Mouse (Mus musculus) kidney, embryonic 14.5 days (tissue): ENCODE results near the gene Fxn. TPM values are rescaled to one million over a fixed set of nuclear protein-coding genes. Genes with fewer than 3 reads are reported as not detected.
A peak's percentile ranks its signal among the peaks of the same experiment; 100 is the strongest.

Experiments
- ATAC-seq: fragments of 200-750 bp; cut with Nextera tagmentation; 2 replicates; pipeline ENCODE4 v1.8.0; 2017; ENCODE audit warnings: moderate number of reproducible peaks, mild to moderate bottlenecking, moderate TSS enrichment, moderate library complexity; ENCODE audit not compliant: low FRiP score, low TSS enrichment
- H3K27ac ChIP-seq: fragments of 300-500 bp; sonication (generic); 2 replicates; pipeline ENCODE4 v1.5.1; 2014; ENCODE audit warnings: low read depth, mild to moderate bottlenecking, low read length, moderate library complexity, mixed read lengths
- H3K27me3 ChIP-seq: fragments of 300-500 bp; sonication (generic); 2 replicates; pipeline ENCODE4 v1.6.1; 2014; ENCODE audit warnings: mild to moderate bottlenecking, low read length; ENCODE audit not compliant: control insufficient read depth, insufficient read depth
- H3K36me3 ChIP-seq: fragments of 300-500 bp; sonication (generic); 2 replicates; pipeline ENCODE4 v1.6.1; 2014; ENCODE audit warnings: low read length, mixed read lengths; ENCODE audit not compliant: control insufficient read depth, insufficient read depth
- H3K4me1 ChIP-seq: fragments of 300-500 bp; sonication (generic); 2 replicates; pipeline ENCODE4 v1.6.1; 2014; ENCODE audit warnings: low read length, mixed read lengths; ENCODE audit not compliant: control insufficient read depth, insufficient read depth
- H3K4me2 ChIP-seq: fragments of 300-500 bp; sonication (generic); replicated peaks from 2 replicates; pipeline ENCODE4 v1.6.1; 2014; ENCODE audit warnings: low read depth, mild to moderate bottlenecking, low read length
- H3K4me3 ChIP-seq: fragments of 300-500 bp; sonication (generic); 2 replicates; pipeline ENCODE4 v1.5.1; 2014; ENCODE audit warnings: mild to moderate bottlenecking, low read length
- H3K9ac ChIP-seq: fragments of 300-500 bp; sonication (generic); 2 replicates; pipeline ENCODE4 v1.6.1; 2014; ENCODE audit warnings: low read depth, mild to moderate bottlenecking, low read length, moderate library complexity
- H3K9me3 ChIP-seq: fragments of 300-500 bp; sonication (generic); 2 replicates; pipeline ENCODE4 v1.6.1; 2016; ENCODE audit warnings: low read length; ENCODE audit not compliant: control insufficient read depth
- WGBS: fragments of 180-500 bp; shearing (Covaris S2); extraction: QIAGEN DNeasy Blood & Tissue Kit; methylation state at CpG from one replicate; pipeline ENCODE4 v1.1.7; 2014; 5-methylcytosine and 5-hydroxymethylcytosine counted together
- polyA plus RNA-seq: library from polyadenylated mRNA; unstranded; fragments of >200 nt; fragmentation: Nextera tagmentation; extraction: Ambion mirVana; gene quantifications from 2 replicates; pipeline ENCODE4 v1.2.1, GENCODE M21; 2014

The Fxn gene
- 57.8 and 62.0 TPM in 2 replicates for polyA plus RNA-seq

- ATAC-seq, result peak; percentile 93
- 2% methylated on average over 14 of the region's 22 CpGs for WGBS
Measured at GRCm38 (mm10) chr19:24280601-24281228, at the start of gene Fxn. Gene Fxn, minus strand, starts transcription at chr19:24280605.

GRCm38 (mm10) chr19:24327921-24328320 lies 47.5 kb upstream of the Fxn start:
- no peaks in the 10 kb centered on the region for H3K36me3 ChIP-seq
- H3K9ac ChIP-seq, result no peak overlapping the region
- H3K4me2 ChIP-seq, result no peak overlapping the region
- WGBS, result 57% methylated on average over 2 of the region's 2 CpGs
- no peak overlapping the region for H3K4me3 ChIP-seq
- no peaks in the 10 kb centered on the region for H3K9me3 ChIP-seq
- H3K27me3 ChIP-seq, result no peaks in the 10 kb centered on the region
- no peak for ATAC-seq
- H3K27ac ChIP-seq, result no peak overlapping the region
- H3K4me1 ChIP-seq, result peaks cover 9% of the 10 kb centered on the region

More at GRCm38 (mm10) chr19:24280601-24281228, at the start of gene Fxn:
- Histone ChIP-seq H3K4me2 (peak within 1 kb of the TSS; percentile 85), H3K9me3 (no peaks in the 10 kb centered on the region), H3K4me3 (peak within 1 kb of the TSS; percentile 70), H3K4me1 (no peaks in the 10 kb centered on the region), H3K36me3 (peaks cover 1% of the 10 kb centered on the region; the same call in 1 of the 2 replicates), H3K27me3 (no peaks in the 10 kb centered on the region), H3K27ac (peak within 1 kb of the TSS; percentile 86), H3K9ac (peak within 1 kb of the TSS; percentile 78)

- 39% methylated on average over 1 of the region's 1 CpGs for WGBS
- Histone ChIP-seq H3K4me3 (no peak overlapping the region), H3K27me3 (no peaks in the 10 kb centered on the region), H3K36me3 (no peaks in the 10 kb centered on the region), H3K27ac (no peak overlapping the region), H3K4me2 (no peak overlapping the region), H3K9me3 (no peaks in the 10 kb centered on the region), H3K9ac (no peak overlapping the region), H3K4me1 (peaks cover 9% of the 10 kb centered on the region)
- ATAC-seq, result no peak
Measured at GRCm38 (mm10) chr19:24326969-24327368, 46.6 kb upstream of the Fxn start.

- no peak overlapping the region for H3K4me2 ChIP-seq
- no peaks in the 10 kb centered on the region for H3K36me3 ChIP-seq
- no peaks in the 10 kb centered on the region for H3K27me3 ChIP-seq
- no peak overlapping the region for H3K4me3 ChIP-seq
- no peak overlapping the region for H3K9ac ChIP-seq
- no peaks in the 10 kb centered on the region for H3K9me3 ChIP-seq
- no peak for ATAC-seq
- H3K4me1 ChIP-seq, result peaks cover 9% of the 10 kb centered on the region
- no peak overlapping the region for H3K27ac ChIP-seq
- 81% methylated on average over 6 of the region's 6 CpGs for WGBS
Measured at GRCm38 (mm10) chr19:24325692-24326091, 45.3 kb upstream of the Fxn start.

GRCm38 (mm10) chr19:24323841-24324613 lies 43.6 kb upstream of the Fxn start:
- Histone ChIP-seq H3K9me3 (no peaks in the 10 kb centered on the region), H3K27ac (no peak overlapping the region), H3K4me2 (no peak overlapping the region), H3K4me3 (no peak overlapping the region), H3K27me3 (no peaks in the 10 kb centered on the region), H3K9ac (no peak overlapping the region), H3K4me1 (peaks cover 9% of the 10 kb centered on the region), H3K36me3 (no peaks in the 10 kb centered on the region)
- ATAC-seq, result no peak
- 24% methylated on average over 10 of the region's 10 CpGs for WGBS

- Histone ChIP-seq H3K4me1 (peaks cover 17% of the 10 kb centered on the region), H3K27me3 (no peaks in the 10 kb centered on the region), H3K4me2 (no peak overlapping the region), H3K9me3 (no peaks in the 10 kb centered on the region), H3K36me3 (no peaks in the 10 kb centered on the region), H3K27ac (no peak overlapping the region), H3K9ac (no peak overlapping the region), H3K4me3 (no peak overlapping the region)
- ATAC-seq, result no peak
- WGBS, result 90% methylated on average over 8 of the region's 8 CpGs
Measured at GRCm38 (mm10) chr19:24321900-24322311, 41.5 kb upstream of the Fxn start.

- H3K27ac ChIP-seq, result no peak overlapping the region
- peaks cover 17% of the 10 kb centered on the region for H3K4me1 ChIP-seq
- H3K36me3 ChIP-seq, result no peaks in the 10 kb centered on the region
- no peak for ATAC-seq
- no peak overlapping the region for H3K4me2 ChIP-seq
- no peak overlapping the region for H3K4me3 ChIP-seq
- H3K9me3 ChIP-seq, result no peaks in the 10 kb centered on the region
- H3K9ac ChIP-seq, result no peak overlapping the region
- no peaks in the 10 kb centered on the region for H3K27me3 ChIP-seq
- 92% methylated on average over 6 of the region's 6 CpGs for WGBS
Measured at GRCm38 (mm10) chr19:24321211-24321899, 41.0 kb upstream of the Fxn start.

- H3K9me3 ChIP-seq, result no peaks in the 10 kb centered on the region
- no peak overlapping the region for H3K27ac ChIP-seq
- no peak for ATAC-seq
- H3K27me3 ChIP-seq, result no peaks in the 10 kb centered on the region
- no peak overlapping the region for H3K4me3 ChIP-seq
- H3K4me1 ChIP-seq, result 0 out of 2 replicates have a peak, but pooled peaks cover 7% of the 10 kb centered on the region
- WGBS, result 69% methylated on average over 10 of the region's 10 CpGs
- no peak overlapping the region for H3K4me2 ChIP-seq
- H3K9ac ChIP-seq, result no peak overlapping the region
- H3K36me3 ChIP-seq, result no peaks in the 10 kb centered on the region
Measured at GRCm38 (mm10) chr19:24318172-24318571, 37.8 kb upstream of the Fxn start.
